Mouse (Mus musculus) heart, adult 2 months (tissue): ENCODE data around the gene Rin2.

ENCODE experiments used
- CTCF ChIP-seq: fragments of 200-600 bp; IDR thresholded peaks from 2 replicates; pipeline ENCODE4 v1.8.1; 2022; ENCODE audit warnings: antibody characterized with exemption, mild to moderate bottlenecking, moderate library complexity
- POLR2A ChIP-seq: fragments of 200-500 bp; IDR thresholded peaks from 2 replicates; pipeline ENCODE4 v1.6.1; 2011; ENCODE audit warnings: mild to moderate bottlenecking, low read depth, low read length, control low read depth; ENCODE audit not compliant: insufficient read depth

DNA sequence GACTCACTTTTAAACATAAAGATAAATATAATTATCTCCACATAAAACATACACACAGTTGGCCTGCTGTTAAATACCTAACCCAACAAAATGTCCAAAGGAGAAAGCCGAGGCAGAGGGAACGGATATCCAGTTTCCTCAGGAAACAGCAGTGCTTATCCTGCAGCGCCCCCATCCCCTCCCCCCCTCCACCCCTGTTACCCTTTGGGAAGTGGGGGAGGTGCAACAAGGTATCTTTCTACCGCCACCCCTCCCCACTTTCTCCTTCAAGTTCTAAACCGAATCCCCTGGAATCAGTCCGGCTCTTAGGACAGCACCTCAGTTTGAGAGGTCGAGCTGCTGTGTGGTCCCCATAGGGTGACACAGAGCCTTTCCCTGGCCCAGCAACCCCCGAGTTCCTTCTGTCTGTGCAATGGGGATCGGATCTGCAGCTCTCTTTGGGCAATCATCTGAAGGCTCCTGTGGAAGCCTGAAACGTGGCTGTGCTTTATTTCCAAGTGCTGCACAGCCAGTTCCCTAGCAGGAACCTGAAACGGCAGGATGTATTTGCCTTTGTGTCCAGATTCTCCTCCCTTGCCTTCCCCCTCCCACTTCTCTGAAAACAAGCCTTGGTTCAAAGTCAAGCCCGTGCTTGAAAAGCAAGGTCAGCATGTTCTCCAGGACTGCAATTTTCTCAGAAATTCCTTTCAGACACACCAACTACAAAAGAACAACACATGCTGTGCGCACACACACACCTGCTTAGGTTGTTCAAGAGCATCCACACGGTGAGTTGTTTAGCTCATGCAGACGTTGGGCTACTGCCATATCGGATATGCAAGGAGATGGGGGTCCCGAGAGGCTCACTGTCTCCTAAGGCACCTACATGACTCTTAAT is 209.3 kb downstream of the Rin2 start:
- peak; percentile 27; the same call in 1 of the 2 replicates for TF ChIP-seq POLR2A
- no peak for TF ChIP-seq CTCF
